Mouse (Mus musculus) thymus, adult 2 months (tissue): ENCODE data around the gene Grb7.

Experiments
- CTCF ChIP-seq: fragments of 200-500 bp; IDR thresholded peaks from 2 replicates; pipeline ENCODE4 v1.5.1; 2012; ENCODE audit warnings: mild to moderate bottlenecking, control low read depth, low read length, moderate library complexity, borderline replicate concordance; ENCODE audit not compliant: control insufficient read depth, poor library complexity, insufficient read depth; ENCODE audit errors: extremely low read depth
- POLR2A ChIP-seq: fragments of 200-500 bp; IDR thresholded peaks from 2 replicates; pipeline ENCODE4 v1.6.1; 2012; ENCODE audit warnings: mild to moderate bottlenecking, low read length, control low read depth, moderate library complexity; ENCODE audit not compliant: control insufficient read depth, poor library complexity, insufficient read depth; ENCODE audit errors: extremely low read depth

DNA sequence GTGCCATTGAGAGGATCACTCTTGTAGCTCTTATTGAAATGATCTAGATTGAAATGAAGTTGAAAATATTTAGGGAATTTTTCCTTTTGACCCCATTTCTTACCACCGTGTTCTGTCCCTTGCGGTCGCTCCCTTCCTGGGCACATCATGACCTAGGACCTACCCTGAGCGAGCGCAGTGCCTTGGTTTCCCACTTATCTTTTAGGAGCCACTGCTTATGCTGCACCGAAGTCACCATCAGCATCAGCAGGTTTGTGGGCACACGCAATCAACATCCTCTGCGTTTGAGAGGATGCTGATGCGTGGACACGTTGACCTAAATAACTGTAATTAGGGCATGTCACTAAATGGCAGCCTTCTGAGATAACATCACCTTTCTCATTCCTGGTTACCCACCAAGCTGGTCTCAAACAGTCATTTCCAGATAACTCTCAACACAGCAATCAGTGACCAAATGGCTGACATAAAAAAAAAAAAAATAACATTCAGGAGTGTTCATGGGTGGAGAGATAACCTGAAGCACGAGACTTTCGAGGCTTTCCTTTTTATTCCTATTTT lies 33.8 kb downstream of the Grb7 start:
- TF ChIP-seq POLR2A (no peak), CTCF (no peak)
